Mouse (Mus musculus) lung, embryonic 15.5 days (tissue): Measurements from ENCODE around the gene Cpox. TPM values are rescaled to one million over a fixed set of nuclear protein-coding genes. Genes with fewer than 3 reads are reported as not detected.

Experiments
- ATAC-seq: fragments of 200-750 bp; cut with Nextera tagmentation; 2 replicates; pipeline ENCODE4 v1.8.0; 2017; ENCODE audit warnings: moderate number of reproducible peaks, borderline replicate concordance; ENCODE audit not compliant: low FRiP score, low TSS enrichment; ENCODE audit errors: extremely low read depth
- H3K27ac ChIP-seq: fragments of 300-500 bp; sonication (generic); 2 replicates; pipeline ENCODE4 v1.5.1; 2015; ENCODE audit warnings: moderate library complexity, mild to moderate bottlenecking, inconsistent platforms
- H3K27me3 ChIP-seq: fragments of 300-500 bp; sonication (generic); 2 replicates; pipeline ENCODE4 v1.6.1; 2015; ENCODE audit warnings: inconsistent platforms
- H3K36me3 ChIP-seq: fragments of 300-500 bp; sonication (generic); 2 replicates; pipeline ENCODE4 v1.6.1; 2015; ENCODE audit warnings: inconsistent platforms
- H3K4me1 ChIP-seq: fragments of 300-500 bp; sonication (generic); 2 replicates; pipeline ENCODE4 v1.6.1; 2015; ENCODE audit warnings: inconsistent platforms
- H3K4me2 ChIP-seq: fragments of 300-500 bp; sonication (generic); 2 replicates; pipeline ENCODE4 v1.6.1; 2015; ENCODE audit warnings: inconsistent platforms, mild to moderate bottlenecking, moderate library complexity
- H3K4me3 ChIP-seq: fragments of 300-500 bp; sonication (generic); 2 replicates; pipeline ENCODE4 v1.5.1; 2015; ENCODE audit warnings: mild to moderate bottlenecking, inconsistent platforms
- H3K9ac ChIP-seq: fragments of 300-500 bp; sonication (generic); 2 replicates; pipeline ENCODE4 v1.6.1; 2015; ENCODE audit warnings: inconsistent platforms
- H3K9me3 ChIP-seq: fragments of 300-500 bp; sonication (generic); 2 replicates; pipeline ENCODE4 v1.6.1; 2016; ENCODE audit warnings: inconsistent platforms
- WGBS: fragments of 180-500 bp; shearing (Covaris S2); methylation state at CpG from one replicate; pipeline ENCODE4 v1.1.7; 2015; 5-methylcytosine and 5-hydroxymethylcytosine counted together
- polyA plus RNA-seq: library from polyadenylated mRNA; unstranded; fragments of >200 nt; fragmentation: Nextera tagmentation; extraction: Ambion mirVana; gene quantifications from 2 replicates; pipeline ENCODE4 v1.2.1, GENCODE M21; 2015

Gene Cpox
- polyA plus RNA-seq = 24.9 and 26.8 TPM in 2 replicates

DNA sequence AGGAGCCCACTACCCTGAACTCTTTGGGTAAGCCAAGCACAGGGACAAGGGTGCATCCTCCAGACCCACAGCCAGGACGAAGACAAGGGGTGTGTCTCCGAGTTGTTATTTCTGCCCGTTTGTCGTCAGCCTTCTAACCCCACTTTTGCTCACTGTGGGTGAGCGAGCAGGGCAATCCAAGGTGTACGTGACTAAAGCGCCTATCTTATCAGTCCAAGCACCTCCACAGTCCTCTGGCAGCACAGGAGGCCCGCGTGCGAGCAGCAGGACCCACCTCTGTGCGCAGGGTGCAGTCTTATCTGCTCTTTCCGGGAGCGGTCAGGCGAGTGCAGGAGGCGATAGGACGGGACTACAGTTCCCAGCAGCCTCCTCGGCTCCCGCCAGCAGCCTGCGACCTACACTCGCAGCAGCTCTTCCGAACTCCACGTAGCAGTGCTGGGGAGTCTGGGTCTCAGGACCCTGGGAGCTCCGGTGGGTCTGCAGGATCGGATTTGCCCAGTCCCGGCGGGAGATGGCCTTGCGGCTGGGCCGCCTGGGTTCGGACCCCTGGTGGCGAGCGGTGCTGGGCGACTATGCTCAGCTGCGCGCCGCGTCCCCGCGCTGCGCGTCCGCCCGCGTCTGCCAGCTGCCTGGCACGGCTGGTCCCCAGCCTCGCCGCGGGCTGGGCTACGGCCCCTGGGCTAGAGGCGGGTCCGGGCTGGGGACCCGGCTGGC is at the start of gene Cpox:
Cpox (plus strand) TSS at position 376 of the 714 bp plus-strand sequence.
- peak within 1 kb of the TSS; percentile 92 for H3K27ac ChIP-seq
- peaks cover 17% of the 10 kb centered on the region for H3K36me3 ChIP-seq
- under 1% methylated on average over 44 of the region's 51 CpGs for WGBS
- H3K4me1 ChIP-seq = peaks cover 8% of the 10 kb centered on the region
- H3K4me2 ChIP-seq = peak within 1 kb of the TSS; percentile 86
- peak; percentile 98 for ATAC-seq
- peak within 1 kb of the TSS; percentile 91 for H3K4me3 ChIP-seq
- peak within 1 kb of the TSS; percentile 77 for H3K9ac ChIP-seq
- no peaks in the 10 kb centered on the region for H3K9me3 ChIP-seq
- H3K27me3 ChIP-seq = no peaks in the 10 kb centered on the region

DNA sequence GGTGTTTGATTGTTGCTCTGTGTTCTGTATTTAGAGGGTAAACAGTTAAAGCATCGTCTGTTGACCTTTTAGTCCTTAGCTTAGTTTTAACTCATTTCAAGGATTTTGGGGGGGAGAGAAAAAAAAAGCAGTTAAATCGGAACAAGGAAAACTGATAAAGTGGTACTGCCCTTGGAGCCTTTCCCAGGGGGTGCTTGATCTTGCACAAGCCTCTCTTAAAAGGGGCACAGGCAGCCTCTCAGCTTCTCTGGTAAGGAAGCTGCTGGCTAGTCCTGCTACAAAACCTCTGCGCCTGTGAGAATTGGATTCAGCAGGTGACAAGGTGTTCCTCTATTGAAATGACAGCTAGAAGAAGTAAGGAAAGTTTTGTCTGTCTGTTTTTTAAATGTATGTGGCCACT is 47.7 kb upstream of the Cpox start:
- H3K36me3 ChIP-seq = no peaks in the 10 kb centered on the region
- ATAC-seq = no peak
- no peaks in the 10 kb centered on the region for H3K9me3 ChIP-seq
- H3K9ac ChIP-seq = no peak overlapping the region
- WGBS = 68% methylated on average over 3 of the region's 3 CpGs
- H3K4me1 ChIP-seq = no peaks in the 10 kb centered on the region
- H3K4me2 ChIP-seq = no peak overlapping the region
- no peaks in the 10 kb centered on the region for H3K27me3 ChIP-seq
- H3K4me3 ChIP-seq = no peak overlapping the region
- no peak overlapping the region for H3K27ac ChIP-seq

DNA sequence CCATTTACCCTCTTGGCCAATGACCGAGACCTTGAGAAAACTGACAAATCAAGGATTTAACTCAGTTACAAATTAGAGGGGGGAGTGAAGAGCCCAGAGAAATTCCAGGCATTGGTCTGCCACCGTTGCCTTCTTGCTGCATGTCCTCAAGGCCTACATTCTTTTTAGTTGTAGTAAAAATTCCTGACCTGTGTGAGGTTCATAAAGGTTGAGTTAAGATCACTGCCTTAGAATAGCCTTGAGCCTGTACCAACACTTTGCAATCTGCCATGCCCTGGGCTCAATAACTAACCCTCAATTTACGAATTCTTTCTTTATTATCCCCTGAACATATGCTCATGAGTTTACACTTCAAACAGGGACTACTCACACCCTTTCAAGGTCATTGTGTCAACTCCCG is 47.0 kb upstream of the Cpox start:
- Histone ChIP-seq H3K4me3 (no peak overlapping the region), H3K4me1 (no peaks in the 10 kb centered on the region), H3K27ac (no peak overlapping the region), H3K9ac (no peak overlapping the region), H3K9me3 (no peaks in the 10 kb centered on the region), H3K27me3 (no peaks in the 10 kb centered on the region), H3K36me3 (no peaks in the 10 kb centered on the region), H3K4me2 (no peak overlapping the region)
- WGBS = 66% methylated on average over 4 of the region's 4 CpGs
- ATAC-seq = no peak

DNA sequence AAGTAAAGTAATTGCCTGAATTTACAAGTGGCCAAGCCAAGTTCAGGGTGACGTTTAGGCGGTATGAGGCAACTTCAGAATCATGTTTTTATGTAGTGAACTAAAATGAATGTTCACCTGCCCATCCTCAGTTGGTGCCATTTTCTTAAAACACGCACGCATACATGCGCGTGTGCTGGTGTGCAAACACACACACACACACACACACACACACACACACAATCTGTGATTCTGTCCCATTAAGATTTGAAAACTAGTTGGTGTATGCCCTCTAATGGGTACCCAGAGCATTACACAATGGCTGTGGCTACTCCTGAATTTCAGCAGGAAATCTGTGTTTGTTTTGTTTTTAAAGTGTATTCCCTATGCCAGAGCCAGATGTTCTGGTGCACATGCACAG is 46.1 kb upstream of the Cpox start:
- H3K4me2 ChIP-seq = no peak overlapping the region
- H3K9ac ChIP-seq = no peak overlapping the region
- no peak overlapping the region for H3K27ac ChIP-seq
- no peaks in the 10 kb centered on the region for H3K4me1 ChIP-seq
- H3K36me3 ChIP-seq = no peaks in the 10 kb centered on the region
- no peak overlapping the region for H3K4me3 ChIP-seq
- WGBS = 82% methylated on average over 6 of the region's 6 CpGs
- no peaks in the 10 kb centered on the region for H3K9me3 ChIP-seq
- no peaks in the 10 kb centered on the region for H3K27me3 ChIP-seq
- ATAC-seq = no peak

DNA sequence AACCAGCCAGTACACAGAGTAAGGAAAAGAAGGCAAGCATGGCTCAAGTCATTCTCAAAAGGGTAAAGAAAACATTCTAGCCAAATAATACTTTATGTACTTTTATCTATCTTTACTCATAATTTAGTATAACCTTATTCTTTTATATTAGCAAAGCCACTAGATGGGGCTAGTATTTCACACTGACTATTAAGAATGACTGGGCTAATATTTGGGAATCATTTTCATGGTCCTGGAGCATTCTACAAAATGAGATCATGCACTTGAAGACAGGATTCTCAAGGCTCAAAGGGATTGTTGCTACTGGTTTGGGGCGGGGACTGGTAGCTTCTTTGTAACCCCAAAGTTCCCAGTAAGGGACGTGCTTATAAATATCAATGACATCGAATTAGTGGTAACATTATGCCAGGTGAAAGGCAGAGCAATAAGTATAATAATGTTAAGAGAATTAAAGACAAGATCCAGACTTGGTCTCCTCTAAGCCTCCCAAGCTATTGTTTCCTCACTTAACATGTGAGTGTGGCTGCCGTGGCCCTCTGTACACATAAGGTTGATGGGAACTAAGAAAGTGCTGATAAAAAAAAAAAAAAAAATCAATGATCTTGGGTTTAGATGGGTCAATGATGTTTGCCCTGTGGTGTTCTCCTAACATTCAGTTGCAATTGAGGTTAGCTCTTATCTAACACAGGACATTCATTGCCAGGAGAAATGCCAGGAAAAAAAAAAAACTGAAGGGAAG is 42.3 kb upstream of the Cpox start:
- no peaks in the 10 kb centered on the region for H3K27me3 ChIP-seq
- no peak overlapping the region for H3K4me3 ChIP-seq
- no peak overlapping the region for H3K9ac ChIP-seq
- no peaks in the 10 kb centered on the region for H3K36me3 ChIP-seq
- H3K9me3 ChIP-seq = no peaks in the 10 kb centered on the region
- H3K4me1 ChIP-seq = no peaks in the 10 kb centered on the region
- WGBS = 78% methylated on average over 4 of the region's 4 CpGs
- ATAC-seq = no peak
- no peak overlapping the region for H3K4me2 ChIP-seq
- H3K27ac ChIP-seq = no peak overlapping the region

DNA sequence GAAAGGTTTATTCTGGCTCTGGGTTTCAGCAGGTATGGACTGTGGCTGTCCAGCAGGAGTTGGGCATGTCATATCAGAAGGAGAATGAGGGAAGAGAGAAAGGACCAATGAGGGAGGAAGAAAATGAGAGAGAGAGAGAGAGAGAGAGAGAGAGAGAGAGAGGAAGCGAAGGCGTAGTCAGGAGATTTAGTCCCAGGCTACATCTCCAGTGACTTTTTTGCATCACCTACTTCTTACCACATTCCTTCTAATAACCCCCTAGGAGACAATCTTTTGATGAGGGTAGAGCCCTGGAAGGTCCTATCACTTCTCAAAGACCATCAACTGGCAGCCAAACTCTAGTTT is 41.8 kb upstream of the Cpox start:
- no peaks in the 10 kb centered on the region for H3K9me3 ChIP-seq
- 100% methylated on average over 2 of the region's 2 CpGs for WGBS
- no peak for ATAC-seq
- H3K36me3 ChIP-seq = no peaks in the 10 kb centered on the region
- no peaks in the 10 kb centered on the region for H3K27me3 ChIP-seq
- no peak overlapping the region for H3K9ac ChIP-seq
- no peak overlapping the region for H3K27ac ChIP-seq
- H3K4me2 ChIP-seq = no peak overlapping the region
- no peak overlapping the region for H3K4me3 ChIP-seq
- H3K4me1 ChIP-seq = no peaks in the 10 kb centered on the region

DNA sequence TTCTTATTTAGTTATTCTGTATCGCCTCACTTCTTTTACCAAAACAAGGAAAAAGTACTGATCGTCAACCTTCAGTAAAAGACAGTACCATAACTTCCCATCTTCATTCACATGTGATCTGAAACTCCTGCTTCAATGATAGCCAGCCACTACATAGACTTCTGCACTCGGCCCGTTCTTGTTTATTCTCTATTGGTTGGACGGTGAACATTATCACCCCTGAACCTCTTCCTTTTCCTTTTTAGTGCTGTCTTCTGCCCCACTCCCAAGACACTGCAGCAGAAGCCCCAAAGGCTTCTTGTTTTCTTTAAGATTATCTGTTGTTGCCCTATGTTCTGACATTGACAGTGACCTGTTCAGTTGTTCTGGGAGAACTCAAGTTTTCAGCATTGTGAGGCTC is 41.1 kb upstream of the Cpox start:
- no peak overlapping the region for H3K9ac ChIP-seq
- WGBS = 84% methylated on average over 5 of the region's 5 CpGs
- no peaks in the 10 kb centered on the region for H3K4me1 ChIP-seq
- no peak overlapping the region for H3K4me2 ChIP-seq
- H3K27ac ChIP-seq = no peak overlapping the region
- ATAC-seq = no peak
- no peak overlapping the region for H3K4me3 ChIP-seq
- no peaks in the 10 kb centered on the region for H3K27me3 ChIP-seq
- no peaks in the 10 kb centered on the region for H3K9me3 ChIP-seq
- H3K36me3 ChIP-seq = no peaks in the 10 kb centered on the region

DNA sequence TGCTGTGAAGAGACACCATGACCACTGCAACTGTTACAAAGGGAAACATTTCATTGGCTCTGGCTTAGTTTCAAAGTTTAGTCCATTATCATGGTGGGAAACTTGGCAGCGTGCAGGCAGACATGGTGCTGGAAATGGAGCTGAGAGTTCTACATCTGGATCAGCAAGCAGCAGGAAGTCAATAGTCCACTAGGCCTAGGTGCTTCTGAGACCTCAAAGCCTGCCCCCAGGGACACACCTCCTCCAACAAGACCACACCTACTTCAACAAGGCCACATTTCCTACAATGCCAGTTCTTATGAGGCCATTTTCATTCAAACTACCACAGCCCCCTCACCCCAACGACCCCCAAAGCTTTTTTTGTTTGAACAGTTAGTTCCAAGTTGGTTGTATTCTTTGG is 40.4 kb upstream of the Cpox start:
- H3K4me2 ChIP-seq = no peak overlapping the region
- H3K9me3 ChIP-seq = no peaks in the 10 kb centered on the region
- no peaks in the 10 kb centered on the region for H3K36me3 ChIP-seq
- H3K4me3 ChIP-seq = no peak overlapping the region
- H3K27me3 ChIP-seq = no peaks in the 10 kb centered on the region
- no peak for ATAC-seq
- no peaks in the 10 kb centered on the region for H3K4me1 ChIP-seq
- H3K9ac ChIP-seq = no peak overlapping the region
- H3K27ac ChIP-seq = no peak overlapping the region
- 53% methylated on average over 2 of the region's 2 CpGs for WGBS

DNA sequence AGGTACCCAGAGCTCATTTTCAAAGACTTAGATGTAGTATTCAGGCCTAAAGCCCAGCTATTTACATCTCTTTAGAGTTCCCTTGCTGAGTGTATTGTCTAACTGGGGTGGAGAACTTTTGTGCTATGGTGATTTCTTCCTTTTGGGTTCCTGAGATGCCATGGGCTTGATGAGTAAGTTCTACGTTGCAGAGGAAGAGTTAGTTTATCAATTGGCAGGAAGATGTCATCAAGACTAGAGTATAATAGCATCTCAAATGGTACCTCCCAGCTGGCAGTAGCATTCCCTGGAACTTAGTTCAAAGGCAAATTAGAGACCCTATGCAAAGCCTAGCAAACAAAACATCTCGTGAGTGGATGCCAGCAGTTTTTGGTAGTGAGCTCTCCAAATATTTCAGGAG is 34.2 kb upstream of the Cpox start:
- no peak overlapping the region for H3K4me3 ChIP-seq
- no peaks in the 10 kb centered on the region for H3K27me3 ChIP-seq
- no peaks in the 10 kb centered on the region for H3K4me1 ChIP-seq
- no peak overlapping the region for H3K9ac ChIP-seq
- H3K9me3 ChIP-seq = no peaks in the 10 kb centered on the region
- H3K36me3 ChIP-seq = no peaks in the 10 kb centered on the region
- H3K27ac ChIP-seq = no peak overlapping the region
- H3K4me2 ChIP-seq = no peak overlapping the region
- 47% methylated on average over 2 of the region's 2 CpGs for WGBS
- ATAC-seq = no peak

DNA sequence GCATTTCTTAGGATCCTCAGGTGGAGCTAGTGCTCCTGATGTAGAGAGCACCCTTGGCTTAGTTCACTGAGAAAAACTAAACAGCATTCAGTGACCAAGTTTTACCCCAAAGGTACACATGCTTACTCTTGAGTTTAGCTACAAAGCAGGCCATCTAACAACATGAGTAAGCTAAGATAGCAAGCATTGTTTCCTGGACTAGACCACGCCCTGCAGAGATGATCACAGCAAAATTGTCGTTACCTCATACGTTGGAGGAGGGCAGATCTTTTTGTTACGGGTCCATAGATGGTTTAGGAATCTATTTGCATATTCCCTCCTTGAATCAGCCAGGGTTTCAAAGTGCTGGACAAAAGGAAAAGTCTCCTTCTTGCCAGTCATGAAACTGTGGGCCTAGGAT is 32.6 kb upstream of the Cpox start:
- Histone ChIP-seq H3K27me3 (no peaks in the 10 kb centered on the region), H3K4me2 (no peak overlapping the region), H3K27ac (no peak overlapping the region), H3K9ac (no peak overlapping the region), H3K9me3 (no peaks in the 10 kb centered on the region), H3K36me3 (no peaks in the 10 kb centered on the region), H3K4me3 (no peak overlapping the region), H3K4me1 (no peaks in the 10 kb centered on the region)
- 73% methylated on average over 4 of the region's 4 CpGs for WGBS
- ATAC-seq = no peak

DNA sequence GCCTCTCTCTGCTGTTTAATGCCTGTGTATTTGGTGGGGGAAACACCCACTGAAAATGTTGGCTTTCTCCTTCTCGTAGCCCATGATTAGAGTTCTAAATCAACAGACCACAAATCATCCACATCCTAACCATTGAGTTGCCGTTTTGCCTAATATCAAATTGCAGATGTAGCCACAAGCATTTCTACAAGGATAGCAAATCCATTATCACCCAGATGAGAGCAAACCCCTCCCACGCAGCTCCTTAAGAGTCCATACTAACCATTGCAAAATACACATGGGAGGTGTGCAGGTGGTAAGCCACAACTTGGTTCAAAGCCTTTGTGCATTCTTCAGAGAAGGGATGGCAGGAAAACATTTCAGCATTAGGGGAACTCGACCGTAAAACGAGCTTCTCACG is 32.1 kb upstream of the Cpox start:
- ATAC-seq = no peak
- no peak overlapping the region for H3K4me3 ChIP-seq
- no peak overlapping the region for H3K4me2 ChIP-seq
- 71% methylated on average over 7 of the region's 7 CpGs for WGBS
- H3K4me1 ChIP-seq = no peaks in the 10 kb centered on the region
- no peaks in the 10 kb centered on the region for H3K9me3 ChIP-seq
- H3K9ac ChIP-seq = no peak overlapping the region
- no peak overlapping the region for H3K27ac ChIP-seq
- no peaks in the 10 kb centered on the region for H3K36me3 ChIP-seq
- no peaks in the 10 kb centered on the region for H3K27me3 ChIP-seq

DNA sequence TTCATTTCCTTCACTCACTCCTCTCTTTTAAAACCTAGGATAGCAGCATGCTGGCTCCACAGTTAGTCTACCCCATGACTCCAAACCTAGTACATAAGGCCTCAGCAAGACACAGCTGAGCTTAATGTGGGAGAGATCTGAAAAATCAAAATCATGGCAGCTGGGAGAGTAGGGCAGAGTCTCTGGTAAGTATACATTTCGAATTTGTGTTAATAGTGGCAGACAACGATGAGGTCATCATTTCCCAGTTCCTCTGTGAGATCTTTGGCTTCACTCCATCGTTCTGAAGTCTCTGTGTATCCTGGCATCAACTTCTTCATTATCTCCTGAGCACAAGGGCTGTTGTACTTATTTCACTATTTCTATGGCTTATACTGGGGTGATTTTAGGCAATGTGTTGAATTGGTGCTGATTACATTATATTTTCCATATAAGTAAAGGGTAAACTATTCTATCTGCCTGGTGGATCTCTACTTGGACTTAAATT is 31.4 kb upstream of the Cpox start, which contains the start of gene E330017A01Rik:
E330017A01Rik (minus strand) TSS at position 51 of the 487 bp plus-strand sequence.
- WGBS = 49% methylated on average over 3 of the region's 3 CpGs
- Histone ChIP-seq H3K36me3 (no peaks in the 10 kb centered on the region), H3K4me3 (no peak within 1 kb of the TSS), H3K4me1 (no peaks in the 10 kb centered on the region), H3K4me2 (no peak within 1 kb of the TSS), H3K27me3 (no peaks in the 10 kb centered on the region), H3K9me3 (no peaks in the 10 kb centered on the region), H3K9ac (no peak within 1 kb of the TSS), H3K27ac (no peak within 1 kb of the TSS)
- no peak for ATAC-seq
